Mouse (Mus musculus): ENCODE results near the gene Hbb-bs. TPM values are rescaled to one million over a fixed set of nuclear protein-coding genes. Genes with fewer than 3 reads are reported as not detected.

The Hbb-bs gene
- polyA plus RNA-seq (2015; fragmentation: Nextera tagmentation; extraction: Ambion mirVana) = 24,611 and 28,119 TPM in 2 replicates

GRCm38 (mm10) chr7:103827808-103828207 is at the start of gene Hbb-bs:
Gene Hbb-bs, minus strand, starts transcription at chr7:103828096.
- Histone ChIP-seq H3K36me3 (ENCODE audit: control insufficient read depth, insufficient read depth) (no peaks in the 10 kb centered on the region), H3K4me3 (ENCODE audit: low read length) (no peak within 1 kb of the TSS), H3K4me1 (ENCODE audit: control insufficient read depth, insufficient read depth, low read length) (no peaks in the 10 kb centered on the region), H3K27me3 (ENCODE audit: control insufficient read depth, insufficient read depth, low read length) (no peaks in the 10 kb centered on the region), H3K27ac (ENCODE audit: low read length) (no peak within 1 kb of the TSS), H3K4me2 (ENCODE audit: low read depth, low read length) (no peak within 1 kb of the TSS), H3K9me3 (replicated peaks; ENCODE audit: control insufficient read depth, low read length) (no peaks in the 10 kb centered on the region), H3K9ac (ENCODE audit: low read length) (no peak within 1 kb of the TSS)
- 91% methylated on average over 4 of the region's 4 CpGs for WGBS
- ATAC-seq (replicated peaks; ENCODE audit: extremely low read depth, insufficient read depth, low FRiP score) = no peak

DNA sequence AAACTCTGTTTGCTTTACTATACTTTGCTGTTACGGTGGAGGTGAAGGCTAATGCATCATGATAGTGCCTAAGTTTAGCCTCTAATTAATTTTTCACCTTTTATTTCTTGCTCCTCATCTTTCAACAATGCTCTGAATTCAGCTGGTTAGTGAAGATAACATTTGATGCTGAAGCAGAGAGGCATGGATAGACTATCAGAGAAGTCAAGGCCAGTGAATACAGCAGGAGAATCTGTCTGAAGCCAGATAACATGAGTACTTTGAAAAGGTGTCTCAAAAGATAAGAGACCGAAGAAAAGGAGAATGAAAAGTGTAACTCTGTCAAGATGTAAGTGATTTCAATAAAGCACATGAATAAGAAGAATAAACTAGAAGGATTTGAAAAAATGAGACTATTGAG is 49.2 kb upstream of the Hbb-bs start:
- no peak overlapping the region for H3K4me2 ChIP-seq (ENCODE audit: low read depth, low read length)
- H3K27ac ChIP-seq (ENCODE audit: low read length) = no peak overlapping the region
- WGBS = 55% methylated on average over 2 of the region's 2 CpGs
- no peak overlapping the region for H3K9ac ChIP-seq (ENCODE audit: low read length)
- no peaks in the 10 kb centered on the region for H3K27me3 ChIP-seq (ENCODE audit: control insufficient read depth, insufficient read depth, low read length)
- no peaks in the 10 kb centered on the region for H3K4me1 ChIP-seq (ENCODE audit: control insufficient read depth, insufficient read depth, low read length)
- H3K9me3 ChIP-seq (replicated peaks; ENCODE audit: control insufficient read depth, low read length) = no peaks in the 10 kb centered on the region
- no peak overlapping the region for H3K4me3 ChIP-seq (ENCODE audit: low read length)
- H3K36me3 ChIP-seq (ENCODE audit: control insufficient read depth, insufficient read depth) = no peaks in the 10 kb centered on the region
- ATAC-seq (replicated peaks; ENCODE audit: extremely low read depth, insufficient read depth, low FRiP score) = no peak

DNA sequence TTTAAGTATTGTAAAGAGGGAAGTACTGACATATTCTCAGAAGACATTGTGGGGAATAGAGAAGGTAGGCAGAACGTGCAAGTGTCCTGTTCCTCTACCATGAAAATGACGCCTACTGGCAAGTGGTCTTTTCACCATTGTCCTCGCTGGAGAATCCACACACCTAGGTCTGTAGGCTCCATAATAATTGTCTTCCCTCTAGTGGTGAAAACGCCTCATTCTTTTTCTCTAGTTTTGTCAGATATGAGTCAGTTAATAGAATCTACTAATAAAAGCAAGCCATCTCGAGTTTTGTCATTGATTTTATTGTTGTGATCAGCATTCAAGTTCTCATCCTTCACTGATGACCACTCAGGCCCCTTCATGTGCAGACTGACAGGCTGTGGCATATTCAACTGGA is 46.6 kb upstream of the Hbb-bs start:
- Histone ChIP-seq H3K4me1 (ENCODE audit: control insufficient read depth, insufficient read depth, low read length) (no peaks in the 10 kb centered on the region), H3K4me2 (ENCODE audit: low read depth, low read length) (no peak overlapping the region), H3K4me3 (ENCODE audit: low read length) (no peak overlapping the region), H3K27ac (ENCODE audit: low read length) (no peak overlapping the region), H3K36me3 (ENCODE audit: control insufficient read depth, insufficient read depth) (no peaks in the 10 kb centered on the region), H3K27me3 (ENCODE audit: control insufficient read depth, insufficient read depth, low read length) (no peaks in the 10 kb centered on the region), H3K9me3 (replicated peaks; ENCODE audit: control insufficient read depth, low read length) (no peaks in the 10 kb centered on the region), H3K9ac (ENCODE audit: low read length) (no peak overlapping the region)
- no peak for ATAC-seq (replicated peaks; ENCODE audit: extremely low read depth, insufficient read depth, low FRiP score)
- WGBS = 38% methylated on average over 5 of the region's 5 CpGs

DNA sequence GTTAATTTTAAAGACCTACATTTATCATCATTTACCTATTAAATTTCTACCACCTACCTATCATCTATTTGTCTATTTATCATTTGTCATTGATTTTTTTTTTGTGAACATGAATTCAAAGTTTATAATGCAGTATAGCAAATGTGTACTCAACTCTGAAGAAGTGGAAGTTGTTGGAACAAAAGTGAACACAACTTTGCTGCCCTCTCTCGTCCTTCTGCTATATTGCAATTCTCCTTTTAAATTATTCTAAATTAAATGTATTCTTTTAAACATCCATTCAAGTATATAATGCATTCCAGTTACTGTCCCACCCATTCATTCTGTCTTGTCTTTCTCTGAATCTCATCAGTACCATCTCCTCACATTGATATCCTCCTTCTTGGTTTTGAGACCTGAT is 45.2 kb upstream of the Hbb-bs start:
- 0% methylated on average over 1 of the region's 1 CpGs for WGBS
- Histone ChIP-seq H3K4me1 (ENCODE audit: control insufficient read depth, insufficient read depth, low read length) (no peaks in the 10 kb centered on the region), H3K27ac (ENCODE audit: low read length) (no peak overlapping the region), H3K9ac (ENCODE audit: low read length) (no peak overlapping the region), H3K27me3 (ENCODE audit: control insufficient read depth, insufficient read depth, low read length) (no peaks in the 10 kb centered on the region), H3K4me2 (ENCODE audit: low read depth, low read length) (no peak overlapping the region), H3K36me3 (ENCODE audit: control insufficient read depth, insufficient read depth) (no peaks in the 10 kb centered on the region), H3K4me3 (ENCODE audit: low read length) (no peak overlapping the region), H3K9me3 (replicated peaks; ENCODE audit: control insufficient read depth, low read length) (no peaks in the 10 kb centered on the region)
- ATAC-seq (replicated peaks; ENCODE audit: extremely low read depth, insufficient read depth, low FRiP score) = no peak

DNA sequence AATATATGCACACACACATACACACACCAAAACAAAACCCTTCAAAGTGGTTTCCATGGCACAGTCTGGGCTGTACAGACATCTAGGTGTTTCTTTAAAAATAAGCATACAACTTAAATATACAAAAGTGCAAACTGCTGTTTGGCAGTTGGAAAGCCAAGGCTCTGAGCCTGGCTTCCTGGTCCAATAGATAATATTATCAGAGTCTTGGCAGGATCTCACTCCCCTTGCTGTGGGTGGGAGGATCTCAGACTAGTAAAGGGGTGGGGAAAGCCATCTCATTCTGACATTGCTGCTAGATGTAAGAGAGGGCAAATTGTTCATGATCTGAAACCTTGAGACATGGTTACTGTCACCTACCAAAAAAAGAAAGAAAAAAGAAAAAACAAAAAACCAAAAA is 42.8 kb upstream of the Hbb-bs start:
- no peak overlapping the region for H3K27ac ChIP-seq (ENCODE audit: low read length)
- no peak overlapping the region for H3K4me2 ChIP-seq (ENCODE audit: low read depth, low read length)
- no peaks in the 10 kb centered on the region for H3K27me3 ChIP-seq (ENCODE audit: control insufficient read depth, insufficient read depth, low read length)
- H3K9me3 ChIP-seq (replicated peaks; ENCODE audit: control insufficient read depth, low read length) = no peaks in the 10 kb centered on the region
- no peak overlapping the region for H3K4me3 ChIP-seq (ENCODE audit: low read length)
- no peaks in the 10 kb centered on the region for H3K36me3 ChIP-seq (ENCODE audit: control insufficient read depth, insufficient read depth)
- no peak overlapping the region for H3K9ac ChIP-seq (ENCODE audit: low read length)
- 0 out of 2 replicates have a peak, but pooled peaks have one; percentile 18 for ATAC-seq (replicated peaks; ENCODE audit: extremely low read depth, insufficient read depth, low FRiP score)
- no peaks in the 10 kb centered on the region for H3K4me1 ChIP-seq (ENCODE audit: control insufficient read depth, insufficient read depth, low read length)

GRCm38 (mm10) chr7:103865716-103866115 is 37.8 kb upstream of the Hbb-bs start:
- H3K36me3 ChIP-seq (ENCODE audit: control insufficient read depth, insufficient read depth) = no peaks in the 10 kb centered on the region
- no peaks in the 10 kb centered on the region for H3K4me1 ChIP-seq (ENCODE audit: control insufficient read depth, insufficient read depth, low read length)
- H3K27ac ChIP-seq (ENCODE audit: low read length) = no peak overlapping the region
- no peak overlapping the region for H3K4me3 ChIP-seq (ENCODE audit: low read length)
- H3K9me3 ChIP-seq (replicated peaks; ENCODE audit: control insufficient read depth, low read length) = no peaks in the 10 kb centered on the region
- no peak overlapping the region for H3K9ac ChIP-seq (ENCODE audit: low read length)
- H3K27me3 ChIP-seq (ENCODE audit: control insufficient read depth, insufficient read depth, low read length) = no peaks in the 10 kb centered on the region
- H3K4me2 ChIP-seq (ENCODE audit: low read depth, low read length) = no peak overlapping the region
- ATAC-seq (replicated peaks; ENCODE audit: extremely low read depth, insufficient read depth, low FRiP score) = no peak

- WGBS = 68% methylated on average over 3 of the region's 3 CpGs
- no peaks in the 10 kb centered on the region for H3K4me1 ChIP-seq (ENCODE audit: control insufficient read depth, insufficient read depth, low read length)
- no peaks in the 10 kb centered on the region for H3K36me3 ChIP-seq (ENCODE audit: control insufficient read depth, insufficient read depth)
- no peaks in the 10 kb centered on the region for H3K27me3 ChIP-seq (ENCODE audit: control insufficient read depth, insufficient read depth, low read length)
- ATAC-seq (replicated peaks; ENCODE audit: extremely low read depth, insufficient read depth, low FRiP score) = no peak
- no peak overlapping the region for H3K27ac ChIP-seq (ENCODE audit: low read length)
- no peak overlapping the region for H3K4me2 ChIP-seq (ENCODE audit: low read depth, low read length)
- no peak overlapping the region for H3K4me3 ChIP-seq (ENCODE audit: low read length)
- no peaks in the 10 kb centered on the region for H3K9me3 ChIP-seq (replicated peaks; ENCODE audit: control insufficient read depth, low read length)
- no peak overlapping the region for H3K9ac ChIP-seq (ENCODE audit: low read length)
Measured at GRCm38 (mm10) chr7:103861531-103861930, 33.6 kb upstream of the Hbb-bs start.

DNA sequence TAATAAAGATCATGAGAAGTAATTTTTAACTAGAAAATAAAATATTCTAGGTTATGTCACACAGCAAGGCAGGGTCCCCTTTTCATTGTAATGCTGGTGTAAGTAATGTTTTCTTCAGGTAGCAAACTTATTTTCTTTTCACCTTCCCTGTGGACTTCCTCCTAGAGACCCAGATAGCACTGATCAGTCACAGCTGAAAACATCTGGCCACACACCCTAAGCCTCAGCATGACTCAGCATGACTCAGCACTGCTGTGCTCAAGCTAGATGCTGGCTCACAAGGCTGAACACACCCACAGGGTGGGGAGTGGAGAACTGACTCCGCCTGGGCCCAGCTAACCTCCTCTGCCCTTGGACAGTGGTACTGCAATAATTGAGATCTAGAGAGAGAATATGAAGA is 33.0 kb upstream of the Hbb-bs start:
- WGBS = 48% methylated on average over 1 of the region's 1 CpGs
- Histone ChIP-seq H3K9ac (ENCODE audit: low read length) (no peak overlapping the region), H3K9me3 (replicated peaks; ENCODE audit: control insufficient read depth, low read length) (no peaks in the 10 kb centered on the region), H3K4me3 (ENCODE audit: low read length) (no peak overlapping the region), H3K36me3 (ENCODE audit: control insufficient read depth, insufficient read depth) (no peaks in the 10 kb centered on the region), H3K27ac (ENCODE audit: low read length) (no peak overlapping the region), H3K4me1 (ENCODE audit: control insufficient read depth, insufficient read depth, low read length) (no peaks in the 10 kb centered on the region), H3K4me2 (ENCODE audit: low read depth, low read length) (no peak overlapping the region), H3K27me3 (ENCODE audit: control insufficient read depth, insufficient read depth, low read length) (no peaks in the 10 kb centered on the region)
- ATAC-seq (replicated peaks; ENCODE audit: extremely low read depth, insufficient read depth, low FRiP score) = peak; percentile 49; the same call in 1 of the 2 replicates

DNA sequence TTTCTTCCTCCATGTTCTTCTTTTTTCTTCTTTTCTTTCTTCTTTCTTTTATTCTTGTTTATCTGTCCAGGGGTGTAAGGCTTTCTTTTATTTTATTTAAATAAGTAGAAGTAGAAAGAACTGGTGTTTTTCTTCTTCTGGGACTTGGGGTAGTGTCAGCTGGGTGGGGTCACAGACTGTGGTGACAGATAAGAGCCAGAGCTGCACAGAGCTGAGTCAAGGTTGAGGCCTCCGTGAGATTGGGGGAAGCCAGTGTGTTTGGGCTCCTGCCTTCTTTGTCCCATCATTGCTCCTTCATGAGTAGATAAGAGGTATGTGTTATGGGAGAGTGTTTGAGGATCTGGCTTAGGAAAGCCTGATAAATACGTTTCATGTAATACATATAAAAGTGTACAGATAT is 31.2 kb upstream of the Hbb-bs start:
- no peaks in the 10 kb centered on the region for H3K4me1 ChIP-seq (ENCODE audit: control insufficient read depth, insufficient read depth, low read length)
- H3K4me2 ChIP-seq (ENCODE audit: low read depth, low read length) = no peak overlapping the region
- H3K4me3 ChIP-seq (ENCODE audit: low read length) = no peak overlapping the region
- H3K9ac ChIP-seq (ENCODE audit: low read length) = no peak overlapping the region
- ATAC-seq (replicated peaks; ENCODE audit: extremely low read depth, insufficient read depth, low FRiP score) = no peak
- H3K27me3 ChIP-seq (ENCODE audit: control insufficient read depth, insufficient read depth, low read length) = no peaks in the 10 kb centered on the region
- no peak overlapping the region for H3K27ac ChIP-seq (ENCODE audit: low read length)
- no peaks in the 10 kb centered on the region for H3K9me3 ChIP-seq (replicated peaks; ENCODE audit: control insufficient read depth, low read length)
- WGBS = 10% methylated on average over 2 of the region's 2 CpGs
- no peaks in the 10 kb centered on the region for H3K36me3 ChIP-seq (ENCODE audit: control insufficient read depth, insufficient read depth)

DNA sequence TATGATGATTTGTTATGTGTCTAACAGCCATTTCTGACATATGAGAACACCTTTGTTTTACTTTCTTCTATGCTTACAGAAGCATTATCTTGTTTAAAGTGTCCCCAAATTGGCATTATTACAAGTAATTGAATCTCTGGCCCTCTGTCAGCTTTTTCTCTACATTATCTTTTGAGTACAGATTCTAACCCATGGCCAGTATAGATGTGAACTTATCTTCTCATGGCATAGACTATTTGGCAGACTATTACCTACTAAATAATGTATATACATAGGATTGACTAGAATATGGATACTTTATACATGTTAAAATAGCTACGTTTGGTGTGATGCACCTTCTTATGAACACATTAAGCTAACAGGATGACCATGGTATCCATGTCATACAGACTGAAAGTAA is 26.8 kb upstream of the Hbb-bs start:
- Histone ChIP-seq H3K9me3 (replicated peaks; ENCODE audit: control insufficient read depth, low read length) (no peaks in the 10 kb centered on the region), H3K9ac (ENCODE audit: low read length) (no peak overlapping the region), H3K4me3 (ENCODE audit: low read length) (no peak overlapping the region), H3K27me3 (ENCODE audit: control insufficient read depth, insufficient read depth, low read length) (no peaks in the 10 kb centered on the region), H3K36me3 (ENCODE audit: control insufficient read depth, insufficient read depth) (no peaks in the 10 kb centered on the region), H3K4me1 (ENCODE audit: control insufficient read depth, insufficient read depth, low read length) (no peaks in the 10 kb centered on the region), H3K27ac (ENCODE audit: low read length) (no peak overlapping the region), H3K4me2 (ENCODE audit: low read depth, low read length) (no peak overlapping the region)
- WGBS = 63% methylated on average over 1 of the region's 1 CpGs
- ATAC-seq (replicated peaks; ENCODE audit: extremely low read depth, insufficient read depth, low FRiP score) = no peak

Data from heart, embryonic 16.5 days (tissue).